Mouse (Mus musculus) intestine, embryonic 14.5 days (tissue): ENCODE data around the gene Emc3. TPM values are rescaled to one million over a fixed set of nuclear protein-coding genes. Genes with fewer than 3 reads are reported as not detected.

Experiments
- ATAC-seq: fragments of 200-750 bp; cut with Nextera tagmentation; replicated peaks from 2 replicates; pipeline ENCODE4 v1.8.0; 2017; ENCODE audit warnings: low read depth, moderate number of reproducible peaks, moderate TSS enrichment, moderate library complexity; ENCODE audit not compliant: low FRiP score, low TSS enrichment
- DNase-seq: peaks from one replicate; pipeline ENCODE4 v3.0.0-alpha.2; 2018; ENCODE audit warnings: low spot score
- H3K27ac ChIP-seq: fragments of 300-500 bp; sonication (generic); 2 replicates; pipeline ENCODE4 v1.5.1; 2014; ENCODE audit warnings: low read depth, mild to moderate bottlenecking, control low read depth
- H3K27me3 ChIP-seq: fragments of 300-500 bp; sonication (generic); replicated peaks from 2 replicates; pipeline ENCODE4 v1.6.1; 2014; ENCODE audit warnings: low read length, control low read depth; ENCODE audit not compliant: control insufficient read depth, insufficient read depth
- H3K36me3 ChIP-seq: fragments of 300-500 bp; sonication (generic); 2 replicates; pipeline ENCODE4 v1.6.1; 2014; ENCODE audit warnings: low read length, control low read depth; ENCODE audit not compliant: control insufficient read depth, insufficient read depth
- H3K4me1 ChIP-seq: fragments of 300-500 bp; sonication (generic); replicated peaks from 2 replicates; pipeline ENCODE4 v1.6.1; 2014; ENCODE audit warnings: low read length, control low read depth, mixed read lengths; ENCODE audit not compliant: control insufficient read depth, insufficient read depth
- H3K4me2 ChIP-seq: fragments of 300-500 bp; sonication (generic); 2 replicates; pipeline ENCODE4 v1.6.1; 2014; ENCODE audit warnings: low read length
- H3K4me3 ChIP-seq: fragments of 300-500 bp; sonication (generic); 2 replicates; pipeline ENCODE4 v1.5.1; 2014; ENCODE audit warnings: low read depth, low read length, control low read depth, mixed read lengths
- H3K9ac ChIP-seq: fragments of 300-500 bp; sonication (generic); 2 replicates; pipeline ENCODE4 v1.6.1; 2014; ENCODE audit warnings: mild to moderate bottlenecking, low read length
- H3K9me3 ChIP-seq: fragments of 300-500 bp; sonication (generic); 2 replicates; pipeline ENCODE4 v1.6.1; 2016; ENCODE audit warnings: low read length, control low read depth; ENCODE audit not compliant: control insufficient read depth
- WGBS: fragments of 180-500 bp; shearing (Covaris S2); extraction: QIAGEN DNeasy Blood & Tissue Kit; methylation state at CpG from one replicate; pipeline ENCODE4 v1.1.7; 2014; 5-methylcytosine and 5-hydroxymethylcytosine counted together
- polyA plus RNA-seq: library from polyadenylated mRNA; unstranded; fragments of >200 nt; fragmentation: Nextera tagmentation; extraction: Ambion mirVana; gene quantifications from 2 replicates; pipeline ENCODE4 v1.2.1, GENCODE M21; 2014

The Emc3 gene
- polyA plus RNA-seq, 1 experiment from 2014 or later = 84.7 TPM

DNA sequence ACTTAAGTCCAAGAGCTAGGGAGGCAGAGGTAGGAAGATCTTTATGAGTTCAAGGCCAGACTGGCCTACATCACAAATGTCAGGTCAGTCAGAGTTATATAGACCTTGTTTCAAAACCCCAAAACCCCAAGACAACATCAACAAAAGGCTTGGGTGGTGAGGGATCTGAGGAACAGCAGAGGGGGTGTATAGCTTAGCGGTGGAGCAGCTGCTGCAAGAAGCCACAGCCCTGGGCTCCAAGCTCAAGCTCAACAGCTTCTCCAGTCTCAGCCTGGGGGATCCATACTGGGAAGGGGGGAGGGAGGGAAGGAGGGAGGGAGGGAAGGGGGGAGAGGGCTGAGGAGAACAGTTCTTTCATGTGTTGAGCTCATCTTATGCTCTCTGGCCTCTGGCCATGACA is 25.8 kb downstream of the Emc3 start:
- Histone ChIP-seq H3K9me3 (no peaks in the 10 kb centered on the region), H3K36me3 (no peaks in the 10 kb centered on the region), H3K4me1 (no peaks in the 10 kb centered on the region), H3K27me3 (peaks cover 22% of the 10 kb centered on the region), H3K9ac (no peak overlapping the region), H3K27ac (no peak overlapping the region), H3K4me2 (no peak overlapping the region), H3K4me3 (no peak overlapping the region)
- DNase-seq (no peak), ATAC-seq (no peak)
- 89% methylated on average over 1 of the region's 1 CpGs for WGBS

DNA sequence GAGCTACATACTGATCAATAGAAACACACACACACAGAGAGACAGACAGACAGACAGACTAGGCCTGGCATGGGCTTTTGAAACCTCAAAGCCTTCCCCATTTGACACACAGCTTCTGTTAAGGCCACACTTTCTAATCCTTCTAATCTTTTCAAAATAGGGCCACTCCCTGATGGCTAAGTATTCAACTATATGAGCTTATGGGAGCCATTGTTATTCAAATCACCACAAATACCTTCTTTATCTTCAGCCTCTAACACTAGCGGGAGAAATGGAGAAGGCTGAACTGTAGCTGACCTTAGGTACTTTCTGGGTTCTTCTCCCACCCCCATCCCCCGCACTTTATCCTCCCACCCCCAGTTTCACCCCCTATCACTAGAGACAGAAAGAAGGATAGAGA is 28.7 kb downstream of the Emc3 start:
- WGBS = 82% methylated on average over 2 of the region's 2 CpGs
- no peaks in the 10 kb centered on the region for H3K9me3 ChIP-seq
- peaks cover 32% of the 10 kb centered on the region for H3K27me3 ChIP-seq
- H3K4me2 ChIP-seq = no peak overlapping the region
- DNase-seq = no peak
- no peak for ATAC-seq
- no peaks in the 10 kb centered on the region for H3K36me3 ChIP-seq
- no peak overlapping the region for H3K4me3 ChIP-seq
- H3K9ac ChIP-seq = no peak overlapping the region
- H3K4me1 ChIP-seq = no peaks in the 10 kb centered on the region
- H3K27ac ChIP-seq = no peak overlapping the region

GRCm38 (mm10) chr6:113501388-113502084 is 29.9 kb downstream of the Emc3 start, which contains the start of gene Prrt3:
Gene Prrt3 (minus strand): TSS chr6:113501931.
- Histone ChIP-seq H3K4me3 (peak within 1 kb of the TSS; percentile 32), H3K27me3 (peaks cover 38% of the 10 kb centered on the region), H3K27ac (no peak within 1 kb of the TSS), H3K4me2 (peak within 1 kb of the TSS; percentile 44), H3K9ac (0 out of 2 replicates have a peak within 1 kb of the TSS, but pooled peaks have one; percentile 25), H3K36me3 (no peaks in the 10 kb centered on the region), H3K9me3 (no peaks in the 10 kb centered on the region), H3K4me1 (no peaks in the 10 kb centered on the region)
- DNase-seq = peak; percentile 58
- WGBS = 4% methylated on average over 32 of the region's 32 CpGs
- ATAC-seq = 0 out of 2 replicates have a peak, but pooled peaks have one; percentile 34

DNA sequence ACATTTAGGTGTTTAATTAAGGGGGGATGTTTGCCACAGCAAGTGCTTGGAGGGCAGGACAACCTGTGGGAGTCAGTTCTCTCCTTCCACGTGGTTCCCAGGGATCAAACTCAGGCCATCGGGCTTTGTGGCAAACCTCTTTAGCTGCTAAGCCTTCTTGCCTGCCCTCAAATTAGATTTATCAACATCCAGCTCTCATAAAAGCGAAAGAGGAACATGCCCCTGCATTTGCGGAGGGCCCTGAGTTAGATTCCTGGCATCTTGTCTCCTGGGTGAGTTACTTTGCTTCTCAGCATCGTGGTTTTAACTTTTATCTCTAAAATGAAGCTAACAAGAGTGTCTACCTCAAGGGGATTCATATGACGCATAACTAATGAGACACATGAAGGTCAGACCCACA is 32.1 kb downstream of the Emc3 start:
- Histone ChIP-seq H3K4me2 (no peak overlapping the region), H3K4me3 (no peak overlapping the region), H3K9ac (no peak overlapping the region), H3K36me3 (no peaks in the 10 kb centered on the region), H3K4me1 (peaks cover 4% of the 10 kb centered on the region; the same call in 1 of the 2 replicates), H3K27ac (no peak overlapping the region), H3K27me3 (peaks cover 56% of the 10 kb centered on the region), H3K9me3 (no peaks in the 10 kb centered on the region)
- 72% methylated on average over 6 of the region's 6 CpGs for WGBS
- no peak for DNase-seq
- ATAC-seq = no peak

- H3K36me3 ChIP-seq = 0 out of 2 replicates have a peak, but pooled peaks cover under 1% of the 10 kb centered on the region
- no peaks in the 10 kb centered on the region for H3K9me3 ChIP-seq
- H3K4me2 ChIP-seq = peak overlapping the region; percentile 71
- no peak for DNase-seq
- WGBS = 37% methylated on average over 28 of the region's 28 CpGs
- H3K27me3 ChIP-seq = peaks cover 28% of the 10 kb centered on the region
- peak overlapping the region; percentile 48; the same call in 1 of the 2 replicates for H3K9ac ChIP-seq
- H3K4me1 ChIP-seq = peaks cover 4% of the 10 kb centered on the region; the same call in 1 of the 2 replicates
- H3K4me3 ChIP-seq = peak overlapping the region; percentile 43
- H3K27ac ChIP-seq = no peak overlapping the region
- ATAC-seq = no peak
Observed at GRCm38 (mm10) chr6:113495071-113495675, 36.3 kb downstream of the Emc3 start.

- Histone ChIP-seq H3K4me1 (peaks cover 4% of the 10 kb centered on the region; the same call in 1 of the 2 replicates), H3K27me3 (peaks cover 24% of the 10 kb centered on the region), H3K27ac (no peak overlapping the region), H3K9me3 (no peaks in the 10 kb centered on the region), H3K4me3 (peak overlapping the region; percentile 43), H3K4me2 (peak overlapping the region; percentile 71), H3K9ac (peak overlapping the region; percentile 48), H3K36me3 (peaks cover 9% of the 10 kb centered on the region; the same call in 1 of the 2 replicates)
- DNase-seq (peak; percentile 82), ATAC-seq (peak; percentile 82)
- whole genome bisulfite sequencing = under 1% methylated on average over 52 of the region's 54 CpGs
Observed at GRCm38 (mm10) chr6:113494258-113494788, 37.1 kb downstream of the Emc3 start.

GRCm38 (mm10) chr6:113492101-113492864 is 39.2 kb downstream of the Emc3 start:
- Histone ChIP-seq H3K27ac (no peak overlapping the region), H3K36me3 (peaks cover 9% of the 10 kb centered on the region; the same call in 1 of the 2 replicates), H3K4me2 (no peak overlapping the region), H3K27me3 (peaks cover 24% of the 10 kb centered on the region), H3K9ac (no peak overlapping the region), H3K9me3 (no peaks in the 10 kb centered on the region), H3K4me3 (no peak overlapping the region), H3K4me1 (peaks cover 4% of the 10 kb centered on the region; the same call in 1 of the 2 replicates)
- no peak for DNase-seq
- no peak for ATAC-seq
- 79% methylated on average over 24 of the region's 24 CpGs for WGBS

GRCm38 (mm10) chr6:113489410-113489809 is 42.0 kb downstream of the Emc3 start:
- DNase-seq = no peak
- H3K27me3 ChIP-seq = no peaks in the 10 kb centered on the region; the same call in 1 of the 2 replicates
- H3K4me2 ChIP-seq = no peak overlapping the region
- H3K9me3 ChIP-seq = no peaks in the 10 kb centered on the region
- H3K27ac ChIP-seq = no peak overlapping the region
- peaks cover 3% of the 10 kb centered on the region; the same call in 1 of the 2 replicates for H3K4me1 ChIP-seq
- peaks cover 9% of the 10 kb centered on the region; the same call in 1 of the 2 replicates for H3K36me3 ChIP-seq
- no peak overlapping the region for H3K9ac ChIP-seq
- 94% methylated on average over 14 of the region's 14 CpGs for WGBS
- H3K4me3 ChIP-seq = no peak overlapping the region
- ATAC-seq = no peak
